Mouse (Mus musculus) G1E (cell line): ENCODE data around the gene Dut.

Experiments used
- CTCF ChIP-seq: IDR thresholded peaks from 2 replicates; pipeline ENCODE4 v1.5.1; 2012; ENCODE audit warnings: low read depth, low read length, inconsistent platforms, mixed read lengths
- GATA1 ChIP-seq: IDR thresholded peaks from 2 replicates; pipeline ENCODE4 v1.6.1; 2012; ENCODE audit warnings: borderline replicate concordance, low read length, inconsistent platforms, mixed read lengths
- POLR2AphosphoS5 ChIP-seq: IDR thresholded peaks from 2 replicates; pipeline ENCODE4 v1.6.1; 2012; ENCODE audit warnings: low read depth, low read length, inconsistent platforms; ENCODE audit not compliant: insufficient replicate concordance
- TAL1 ChIP-seq: conservative IDR thresholded peaks from 2 replicates; pipeline ENCODE4 v1.6.1; 2012; ENCODE audit warnings: low read depth, low read length, inconsistent platforms, mixed read lengths

DNA sequence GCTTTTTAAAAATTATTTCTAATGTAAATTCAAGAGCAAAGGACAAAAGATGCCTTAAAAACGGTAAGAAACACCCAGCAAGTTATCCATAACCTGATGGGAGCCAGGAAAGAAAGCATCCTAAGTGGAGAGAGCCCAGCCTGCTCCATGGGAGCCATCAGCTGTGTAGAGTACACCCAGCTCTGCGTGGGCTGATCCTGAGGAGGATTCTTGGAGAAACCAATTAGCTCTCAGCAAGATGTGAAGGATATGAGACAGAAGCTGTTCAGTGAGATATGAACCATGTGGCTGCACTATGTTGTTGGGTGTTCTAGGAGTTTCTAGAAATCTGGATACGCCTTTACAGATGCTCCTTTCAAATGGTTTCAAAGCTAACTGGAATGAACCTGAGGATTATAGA, 58.7 kb downstream of the Dut start:
- TF ChIP-seq CTCF (no peak), TAL1 (no peak), GATA1 (no peak), POLR2AphosphoS5 (no peak)
